Mouse (Mus musculus) erythroblast, embryonic 14.5 days (primary cell): ENCODE measurements around the gene Pole3.

Source experiments
- GATA1 ChIP-seq: IDR thresholded peaks from 2 replicates; pipeline ENCODE4 v1.6.1; 2012; ENCODE audit warnings: low read length, inconsistent platforms, mixed read lengths
- TAL1 ChIP-seq: IDR thresholded peaks from 3 replicates; pipeline ENCODE4 v1.6.1; 2012; ENCODE audit warnings: low read length, inconsistent platforms, mixed read lengths

GRCm38 (mm10) chr4:62551966-62552365 lies 27.1 kb upstream of the Pole3 start:
- TF ChIP-seq GATA1 (no peak), TAL1 (no peak)
